22 mouse cellular contexts compared by ENCODE assay signal in the genomic region with DNA sequence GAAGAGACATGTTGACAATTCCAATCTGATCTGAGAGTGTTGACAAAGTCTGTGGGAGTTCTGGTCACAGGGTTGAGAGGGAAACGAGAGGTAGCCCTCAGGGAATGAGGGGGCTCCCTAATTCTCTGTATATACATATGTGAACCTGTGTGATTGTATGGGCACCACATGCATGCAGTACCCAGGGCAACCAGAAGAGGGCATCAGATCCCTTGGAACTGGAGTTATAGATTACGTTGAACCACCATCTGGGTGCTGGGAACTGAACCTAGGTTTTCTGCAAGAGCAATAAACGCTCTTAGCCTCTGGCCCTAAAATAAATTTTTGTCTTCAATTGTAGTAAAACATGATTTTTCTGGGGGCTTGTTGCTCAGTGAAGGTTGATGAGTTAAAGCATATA. TPM values are rescaled to one million over a fixed set of nuclear protein-coding genes. Genes with fewer than 3 reads are reported as not detected.
A peak's percentile ranks its signal among the peaks of the same experiment; 100 is the strongest.
DNase-seq lines count a peak whose midpoint lies in the region; ATAC-seq and TF ChIP-seq lines count a peak whose summit lies in the region.
"Had no signal": no experiment of that assay in that cellular context is flagged by ENCODE, and none has a peak within 500 bp of the region (broad histone marks: within the 10 kb centered on the region; RNA-seq: fewer than 3 reads in every experiment).

No protein-coding gene starts in this region.

- intact Hi-C loops in heart, adult 2 months (cut with DNase I), result no loop called here
- intact Hi-C loops in heart, postnatal 25 days (cut with DNase I), result no loop called here

- no peaks in the 10 kb centered on the region; the same call in 1 of the 2 replicates for H3K27me3 ChIP-seq in heart, adult 2 months (ENCODE audit: control insufficient read depth, insufficient read depth, low read length)
- H3K27me3 ChIP-seq in liver, postnatal 0 days (ENCODE audit: insufficient read depth, low read length), result no peaks in the 10 kb centered on the region
- H3K27me3 ChIP-seq in E14TG2a.4 (ENCODE audit: insufficient read depth, low read length), result no peaks in the 10 kb centered on the region; the same call in 1 of the 2 replicates
- H3K27me3 ChIP-seq in splenic B cell, adult 2 months (ENCODE audit: control insufficient read depth, insufficient read depth, low read length, poor library complexity, severe bottlenecking), result no peaks in the 10 kb centered on the region
- H3K27me3 ChIP-seq in hindbrain, embryonic 11.5 days (ENCODE audit: control insufficient read depth, insufficient read depth, low read length), result no peaks in the 10 kb centered on the region
- H3K27me3 ChIP-seq: embryonic facial prominence, embryonic 13.5 days; heart, embryonic 15.5 days; midbrain, embryonic 12.5 days had no signal

- H3K9me3 ChIP-seq in liver, postnatal 0 days (ENCODE audit: low read length), result no peaks in the 10 kb centered on the region
- H3K9me3 ChIP-seq in E14TG2a.4 (ENCODE audit: low read length), result peaks cover 5% of the 10 kb centered on the region; the same call in 1 of the 2 replicates
- H3K9me3 ChIP-seq in hindbrain, embryonic 11.5 days (ENCODE audit: control insufficient read depth, low read length), result no peaks in the 10 kb centered on the region
- H3K9me3 ChIP-seq: embryonic facial prominence, embryonic 13.5 days; heart, embryonic 15.5 days; midbrain, embryonic 12.5 days had no signal

- no peak for TF ChIP-seq EP300 in heart, adult 2 months (IDR thresholded peaks at IDR 0.05; ENCODE audit: insufficient read depth, low read depth, low read length)
- no peak for TF ChIP-seq EP300 in liver, postnatal 0 days (IDR thresholded peaks at IDR 0.05; ENCODE audit: low read depth)

- H3K9ac ChIP-seq in heart, adult 2 months (ENCODE audit: low read depth, low read length), result no peak overlapping the region
- no peak overlapping the region for H3K9ac ChIP-seq in liver, postnatal 0 days (replicated peaks)
- no peak overlapping the region for H3K9ac ChIP-seq in hindbrain, embryonic 11.5 days (ENCODE audit: low read depth, low read length)
- H3K9ac ChIP-seq: embryonic facial prominence, embryonic 13.5 days; heart, embryonic 15.5 days; midbrain, embryonic 12.5 days had no signal

- H3K4me2 ChIP-seq in liver, postnatal 0 days (ENCODE audit: low read depth, low read length), result no peak overlapping the region
- no peak overlapping the region for H3K4me2 ChIP-seq in hindbrain, embryonic 11.5 days (replicated peaks; ENCODE audit: low read depth, low read length)
- H3K4me2 ChIP-seq: embryonic facial prominence, embryonic 13.5 days; heart, embryonic 15.5 days; midbrain, embryonic 12.5 days had no signal

- no peak for TF ChIP-seq POLR2A in heart, adult 2 months (IDR thresholded peaks at IDR 0.05; ENCODE audit: insufficient read depth, low read depth, low read length)

- H3K27ac ChIP-seq in heart, adult 2 months, result no peak overlapping the region
- no peak overlapping the region for H3K27ac ChIP-seq in liver, postnatal 0 days (ENCODE audit: low read depth)
- H3K27ac ChIP-seq in hindbrain, embryonic 11.5 days (ENCODE audit: low read depth, low read length), result no peak overlapping the region
- H3K27ac ChIP-seq: embryonic facial prominence, embryonic 13.5 days; heart, embryonic 15.5 days; macrophage; midbrain, embryonic 12.5 days had no signal

- no peaks in the 10 kb centered on the region for H3K79me2 ChIP-seq in heart, adult 2 months (replicated peaks; ENCODE audit: control insufficient read depth, insufficient read depth, low read length)

- peak; percentile 33 for TF ChIP-seq CTCF in heart, adult 2 months (IDR thresholded peaks at IDR 0.05)
- peak; percentile 36 for TF ChIP-seq CTCF in liver, postnatal 0 days (IDR thresholded peaks at IDR 0.05; ENCODE audit: low read depth)
- peak; percentile 66 for TF ChIP-seq CTCF in E14TG2a.4 (conservative IDR thresholded peaks at IDR 0.05; ENCODE audit: low read length)

- ATAC-seq in liver, postnatal 0 days, result no peak
- ATAC-seq in hindbrain, embryonic 11.5 days (ENCODE audit: low FRiP score), result no peak
- ATAC-seq: CD4-positive, CD25-positive, alpha-beta regulatory T cell, adult 4 months; forebrain, embryonic 14.5 days; inflammation-experienced regulatory T-cells, adult 6 months had no signal

- no peaks in the 10 kb centered on the region for H3K36me3 ChIP-seq in heart, adult 2 months (ENCODE audit: control insufficient read depth, insufficient read depth, low read length)
- H3K36me3 ChIP-seq in liver, postnatal 0 days (replicated peaks; ENCODE audit: insufficient read depth, low read length), result no peaks in the 10 kb centered on the region
- no peaks in the 10 kb centered on the region for H3K36me3 ChIP-seq in E14TG2a.4 (ENCODE audit: insufficient read depth, low read length)
- no peaks in the 10 kb centered on the region for H3K36me3 ChIP-seq in splenic B cell, adult 2 months (ENCODE audit: control insufficient read depth, insufficient read depth, low read length, poor library complexity, severe bottlenecking)
- no peaks in the 10 kb centered on the region for H3K36me3 ChIP-seq in hindbrain, embryonic 11.5 days (ENCODE audit: control insufficient read depth, insufficient read depth, low read length)
- H3K36me3 ChIP-seq: embryonic facial prominence, embryonic 13.5 days; heart, embryonic 15.5 days; midbrain, embryonic 12.5 days had no signal

- H3K4me1 ChIP-seq in heart, adult 2 months (ENCODE audit: control insufficient read depth, insufficient read depth, low read length), result no peaks in the 10 kb centered on the region
- H3K4me1 ChIP-seq in liver, postnatal 0 days (ENCODE audit: insufficient read depth), result no peaks in the 10 kb centered on the region
- H3K4me1 ChIP-seq in E14TG2a.4 (replicated peaks; ENCODE audit: low read depth, low read length), result peaks cover 36% of the 10 kb centered on the region
- no peaks in the 10 kb centered on the region for H3K4me1 ChIP-seq in hindbrain, embryonic 11.5 days (replicated peaks; ENCODE audit: control insufficient read depth, insufficient read depth, low read length)
- H3K4me1 ChIP-seq: embryonic facial prominence, embryonic 13.5 days; heart, embryonic 15.5 days; midbrain, embryonic 12.5 days had no signal

- DNase-seq in heart, adult 2 months, result no peak
- no peak for DNase-seq in heart, postnatal 25 days (ENCODE audit: low spot score)
- no peak for DNase-seq in liver, postnatal 0 days
- DNase-seq in liver, result no peak
- peak; percentile 9 for DNase-seq in splenic B cell, adult 2 months (ENCODE audit: low read depth, low spot score)
- no peak for DNase-seq in spleen, postnatal 36 days (ENCODE audit: low spot score in 2 of 2)
- DNase-seq in hindbrain, embryonic 11.5 days (ENCODE audit: low spot score), result no peak
- DNase-seq: adrenal gland, adult 2 months; cerebellum, postnatal 10 days; gastrocnemius, postnatal 25 days; lung, adult 18-20 months; right cerebral cortex, postnatal 14 days; thymus, postnatal 25 days had no signal

- no peak overlapping the region for H3K4me3 ChIP-seq in heart, adult 2 months
- no peak overlapping the region for H3K4me3 ChIP-seq in liver, postnatal 0 days (ENCODE audit: low read depth, low read length)
- H3K4me3 ChIP-seq in E14TG2a.4 (replicated peaks; ENCODE audit: low read length), result no peak overlapping the region
- H3K4me3 ChIP-seq in hindbrain, embryonic 11.5 days (ENCODE audit: low read depth, low read length), result no peak overlapping the region
- H3K4me3 ChIP-seq: embryonic facial prominence, embryonic 13.5 days; heart, embryonic 15.5 days; midbrain, embryonic 12.5 days; myocyte had no signal

- WGBS in heart, adult 2 months, result 88% methylated on average over 3 of the region's 3 CpGs
- 85% methylated on average over 3 of the region's 3 CpGs for WGBS in liver, postnatal 0 days (ENCODE audit: insufficient replicate concordance)
- WGBS in hindbrain, embryonic 11.5 days, result 89% methylated on average over 3 of the region's 3 CpGs

RNA-seq across cellular contexts. Expression of a gene that starts 11.2 kb away (rescaled TPM):
- total RNA-seq in heart, adult 2 months (2021), result 1 to 10 TPM; 1.8 to 3.7 TPM
- 2.7 and 2.9 TPM in 2 replicates for polyA plus RNA-seq in heart, adult 2 months (2012; rRNA removed)
- total RNA-seq in heart, postnatal 25 days (2021), result 1 to 10 TPM; 2.2 to 3.9 TPM
- 3.0 and 3.1 TPM in 2 replicates for polyA plus RNA-seq in liver, postnatal 0 days (2015; fragmentation: Nextera tagmentation; extraction: Ambion mirVana)
- 18.8 and 19.0 TPM in 2 replicates for polyA plus RNA-seq in hindbrain, embryonic 11.5 days (2014; fragmentation: Nextera tagmentation; extraction: Ambion mirVana)
- polyA plus RNA-seq: macrophage had no signal

RNA-seq across cellular contexts. Expression of a gene that starts 23.4 kb away (rescaled TPM):
- total RNA-seq in heart, adult 2 months (2021), result 100 to 1,000 TPM; 119 to 143 TPM
- 44.4 and 61.1 TPM in 2 replicates for polyA plus RNA-seq in heart, adult 2 months (2012; rRNA removed)
- total RNA-seq in heart, postnatal 25 days (2021), result 100 to 1,000 TPM; 120 to 125 TPM
- polyA plus RNA-seq in liver, postnatal 0 days (2015; fragmentation: Nextera tagmentation; extraction: Ambion mirVana), result 281 and 298 TPM in 2 replicates
- 508 and 515 TPM in 2 replicates for polyA plus RNA-seq in hindbrain, embryonic 11.5 days (2014; fragmentation: Nextera tagmentation; extraction: Ambion mirVana)
